Mouse (Mus musculus) C2C12 (cell line): ENCODE measurements around the gene Pelp1. TPM values are rescaled to one million over a fixed set of nuclear protein-coding genes. Genes with fewer than 3 reads are reported as not detected.
"Not testable (repeated sequence)": the region's sequence is repeated elsewhere in the genome, so short reads cannot be mapped to it uniquely, and the experiment has no call there.

Source experiments
- H3K27me3 ChIP-seq: one replicate; pipeline ENCODE4 v1.6.1; 2011; ENCODE audit not compliant: control insufficient read depth, insufficient read depth, insufficient read length
- H3K36me3 ChIP-seq: one replicate; pipeline ENCODE4 v1.6.1; 2011; ENCODE audit not compliant: control insufficient read depth, insufficient read depth
- H3K4me3 ChIP-seq: one replicate; pipeline ENCODE4 v1.5.1; 2011; ENCODE audit warnings: mild to moderate bottlenecking, control low read depth; ENCODE audit not compliant: poor library complexity, insufficient read depth, severe bottlenecking
- H3K79me2 ChIP-seq: one replicate; pipeline ENCODE4 v1.6.1; 2011; ENCODE audit not compliant: control insufficient read depth, insufficient read depth
- H3K79me3 ChIP-seq: one replicate; pipeline ENCODE4 v1.6.1; 2011; ENCODE audit warnings: low read depth, control low read depth
- H3ac ChIP-seq: one replicate; pipeline ENCODE3; 2011; ENCODE audit warnings: low read depth; ENCODE audit not compliant: control insufficient read depth, insufficient read length
- CEBPB ChIP-seq: IDR thresholded peaks from one replicate; pipeline ENCODE4 v1.6.1; 2011; ENCODE audit warnings: low read depth, mild to moderate bottlenecking, control low read depth, moderate library complexity
- CTCF ChIP-seq: IDR thresholded peaks from one replicate; pipeline ENCODE4 v1.5.1; 2011; ENCODE audit not compliant: control insufficient read depth, insufficient read depth, insufficient read length
- FOSL1 ChIP-seq: IDR thresholded peaks from one replicate; pipeline ENCODE4 v1.8.0; 2011; ENCODE audit warnings: mild to moderate bottlenecking, low read length; ENCODE audit not compliant: poor library complexity, insufficient read depth, severe bottlenecking
- MAX ChIP-seq: IDR thresholded peaks from one replicate; pipeline ENCODE4 v1.6.1; 2011; ENCODE audit warnings: mild to moderate bottlenecking, control low read depth
- MYOD1 ChIP-seq: IDR thresholded peaks from one replicate; pipeline ENCODE4 v1.6.1; 2011; ENCODE audit warnings: low read depth; ENCODE audit not compliant: control insufficient read depth, insufficient read length
- MYOG ChIP-seq: IDR thresholded peaks from one replicate; pipeline ENCODE4 v1.6.1; 2011; ENCODE audit not compliant: control insufficient read depth, insufficient read length; ENCODE audit errors: extremely low read depth
- USF1 ChIP-seq: IDR thresholded peaks from one replicate; pipeline ENCODE4 v1.6.1; 2011; ENCODE audit warnings: low read depth, mild to moderate bottlenecking, control low read depth, moderate library complexity
- polyA plus RNA-seq: library from polyadenylated mRNA; unstranded; fragments of >200 nt; fragmentation: generic; extraction: Trizol; gene quantifications from one replicate; pipeline ENCODE4 v1.2.1, GENCODE M21; 2012; ENCODE audit warnings: missing spikeins

The Pelp1 gene
- polyA plus RNA-seq, 1 experiment = 40.6 TPM

GRCm38 (mm10) chr11:70381330-70381729 is 28.5 kb downstream of the Pelp1 start:
- Histone ChIP-seq H3K27me3 (peaks cover 5% of the 10 kb centered on the region), H3K36me3 (peaks cover 5% of the 10 kb centered on the region), H3ac (no peak overlapping the region), H3K79me3 (no peaks in the 10 kb centered on the region), H3K4me3 (no peak overlapping the region), H3K79me2 (no peaks in the 10 kb centered on the region)
- TF ChIP-seq MYOG = no peak
- TF ChIP-seq USF1 = no peak
- TF ChIP-seq CTCF = no peak
- no peak for TF ChIP-seq MAX
- TF ChIP-seq CEBPB = no peak
- no peak for TF ChIP-seq MYOD1
- TF ChIP-seq FOSL1 = no peak

- Histone ChIP-seq H3K36me3 (peaks cover 3% of the 10 kb centered on the region), H3K4me3 (no peak overlapping the region), H3K79me2 (no peaks in the 10 kb centered on the region), H3ac (no peak overlapping the region), H3K27me3 (peaks cover 11% of the 10 kb centered on the region), H3K79me3 (no peaks in the 10 kb centered on the region)
- TF ChIP-seq CEBPB = no peak
- TF ChIP-seq USF1 = no peak
- TF ChIP-seq MAX = no peak
- TF ChIP-seq MYOD1 = no peak
- TF ChIP-seq MYOG = no peak
- no peak for TF ChIP-seq CTCF
- TF ChIP-seq FOSL1 = no peak
Observed at GRCm38 (mm10) chr11:70380478-70381005, 29.3 kb downstream of the Pelp1 start.

DNA sequence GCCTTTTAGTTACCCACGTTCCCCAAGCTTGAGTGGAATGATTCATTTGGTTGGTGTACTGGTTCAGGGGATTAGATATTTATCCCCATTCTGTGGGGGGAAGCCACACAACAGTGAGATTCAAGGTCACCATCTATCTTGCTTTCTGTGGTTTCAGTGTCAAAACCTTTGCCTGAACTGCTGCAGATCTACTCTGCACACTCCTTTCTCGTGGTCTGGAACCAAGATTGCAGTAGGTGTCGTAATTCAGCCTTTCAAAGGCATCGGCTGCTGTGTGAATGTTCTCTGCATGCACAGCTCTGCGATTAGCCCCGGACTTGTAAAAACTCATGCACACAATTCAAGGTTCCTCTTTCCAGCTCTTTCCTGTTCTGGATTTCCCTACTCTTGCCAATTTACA is 33.8 kb downstream of the Pelp1 start:
- Histone ChIP-seq H3K79me3 (no peaks in the 10 kb centered on the region), H3ac (no peak overlapping the region), H3K79me2 (no peaks in the 10 kb centered on the region), H3K36me3 (no peaks in the 10 kb centered on the region), H3K4me3 (no peak overlapping the region), H3K27me3 (peaks cover 33% of the 10 kb centered on the region)
- TF ChIP-seq FOSL1 = no peak
- TF ChIP-seq USF1 = no peak
- TF ChIP-seq CTCF = no peak
- TF ChIP-seq CEBPB = no peak
- TF ChIP-seq MAX = no peak
- TF ChIP-seq MYOG = no peak
- TF ChIP-seq MYOD1 = no peak

GRCm38 (mm10) chr11:70374302-70374701 is 35.5 kb downstream of the Pelp1 start:
- no peak for TF ChIP-seq MYOD1
- no peak for TF ChIP-seq MAX
- no peak for TF ChIP-seq USF1
- no peak for TF ChIP-seq FOSL1
- no peak for TF ChIP-seq MYOG
- TF ChIP-seq CTCF = no peak
- no peak for TF ChIP-seq CEBPB
- Histone ChIP-seq H3K27me3 (peaks cover 33% of the 10 kb centered on the region), H3ac (no peak overlapping the region), H3K36me3 (no peaks in the 10 kb centered on the region), H3K79me2 (no peaks in the 10 kb centered on the region), H3K4me3 (no peak overlapping the region), H3K79me3 (no peaks in the 10 kb centered on the region)

GRCm38 (mm10) chr11:70372849-70373557 is 36.8 kb downstream of the Pelp1 start:
- Histone ChIP-seq H3K36me3 (no peaks in the 10 kb centered on the region), H3ac (no peak overlapping the region), H3K79me3 (no peaks in the 10 kb centered on the region), H3K79me2 (no peaks in the 10 kb centered on the region), H3K27me3 (peaks cover 33% of the 10 kb centered on the region), H3K4me3 (no peak overlapping the region)
- TF ChIP-seq FOSL1 (no peak), CEBPB (no peak), CTCF (no peak), MYOD1 (no peak), MAX (no peak), MYOG (no peak), USF1 (no peak)

- no peaks in the 10 kb centered on the region for H3K79me2 ChIP-seq
- TF ChIP-seq FOSL1 (no peak), MAX (no peak)
- H3K27me3 ChIP-seq = peaks cover 30% of the 10 kb centered on the region
- H3K36me3 ChIP-seq = no peaks in the 10 kb centered on the region
- H3ac ChIP-seq = no peak overlapping the region
- no peaks in the 10 kb centered on the region for H3K79me3 ChIP-seq
- H3K4me3 ChIP-seq = no peak overlapping the region
Observed at GRCm38 (mm10) chr11:70372396-70372795, 37.4 kb downstream of the Pelp1 start.

DNA sequence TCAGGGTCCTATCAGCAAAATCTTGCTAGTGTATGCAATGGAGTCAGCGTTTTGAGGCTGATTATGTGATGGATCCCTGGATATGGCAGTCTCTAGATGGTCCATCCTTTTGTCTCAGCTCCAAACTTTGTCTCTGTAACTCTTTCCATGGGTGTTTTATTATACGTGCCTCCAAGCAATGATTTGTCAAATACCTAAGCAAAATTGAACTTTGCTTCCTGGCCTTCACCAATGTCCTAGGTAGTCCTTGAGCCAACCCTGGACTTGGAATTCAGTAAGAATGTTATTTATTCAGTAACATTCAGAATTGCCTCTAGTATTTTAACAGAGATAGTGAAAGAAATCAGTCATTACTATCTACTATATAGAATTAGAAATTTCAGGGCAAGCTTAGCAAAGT is 41.2 kb downstream of the Pelp1 start:
- H3K4me3 ChIP-seq, H3K27me3 ChIP-seq, H3K79me2 ChIP-seq, H3K36me3 ChIP-seq, H3K79me3 ChIP-seq, H3ac ChIP-seq: not testable (repeated sequence)

- not testable (repeated sequence) for H3K36me3 ChIP-seq, H3K27me3 ChIP-seq, H3ac ChIP-seq, H3K79me2 ChIP-seq, H3K4me3 ChIP-seq, H3K79me3 ChIP-seq
Observed at GRCm38 (mm10) chr11:70367701-70368100, 42.1 kb downstream of the Pelp1 start.
